Mouse (Mus musculus): ENCODE data around the gene Ppt2. TPM values are rescaled to one million over a fixed set of nuclear protein-coding genes. Genes with fewer than 3 reads are reported as not detected.
A peak's percentile ranks its signal among the peaks of the same experiment; 100 is the strongest.

The Ppt2 gene
- total RNA-seq, 2 experiments from 2014 or later, result 40.5 to 42.2 TPM

DNA sequence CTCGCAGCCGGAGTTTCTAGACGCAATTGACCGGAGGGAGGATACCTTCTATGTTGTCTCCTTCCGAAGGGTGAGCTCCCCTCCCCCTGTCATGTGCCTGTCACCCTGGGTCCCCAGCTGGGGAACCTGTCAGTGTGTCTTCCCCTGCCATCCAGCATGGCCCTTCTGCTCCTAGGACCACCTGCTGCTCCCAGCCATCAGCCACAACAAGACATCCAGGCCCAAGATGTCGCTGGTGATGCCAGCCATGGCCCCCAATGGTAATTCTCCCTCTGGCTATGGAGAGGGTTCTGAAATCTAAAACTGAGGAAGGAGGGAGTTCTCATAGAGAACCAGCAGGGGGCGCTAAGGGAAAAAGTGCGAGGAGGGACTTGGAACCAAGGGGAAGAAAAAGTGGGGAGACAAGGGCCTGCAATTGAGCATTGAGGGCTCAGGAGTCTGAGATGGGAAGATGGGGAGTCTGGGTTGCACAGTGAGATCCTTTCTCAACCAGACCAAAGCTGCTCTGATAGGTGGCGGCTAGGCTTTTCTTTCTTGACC is 25.5 kb upstream of the Ppt2 start:
- peak; percentile 86 for TF ChIP-seq CTCF (IDR thresholded peaks at IDR 0.05)
- H3K4me3 ChIP-seq, result no peak overlapping the region
- DNase-seq, result peak; percentile 68
- intact Hi-C loops (cut with DNase I), result loop anchor here (1.0 kb wide), 1 partner anchor 59 kb away; no protein-coding TSS in a partner anchor
- peak overlapping the region; percentile 86 for H3K27ac ChIP-seq

- Histone ChIP-seq H3K4me3 (no peak overlapping the region), H3K27ac (no peak overlapping the region)
- intact Hi-C loops (cut with DNase I), result no loop called here
- no peak for TF ChIP-seq CTCF (IDR thresholded peaks at IDR 0.05)
- no peak for DNase-seq
These were observed 24.7 kb upstream of the Ppt2 start for GRCm38 (mm10) chr17:34652985-34653384.

DNA sequence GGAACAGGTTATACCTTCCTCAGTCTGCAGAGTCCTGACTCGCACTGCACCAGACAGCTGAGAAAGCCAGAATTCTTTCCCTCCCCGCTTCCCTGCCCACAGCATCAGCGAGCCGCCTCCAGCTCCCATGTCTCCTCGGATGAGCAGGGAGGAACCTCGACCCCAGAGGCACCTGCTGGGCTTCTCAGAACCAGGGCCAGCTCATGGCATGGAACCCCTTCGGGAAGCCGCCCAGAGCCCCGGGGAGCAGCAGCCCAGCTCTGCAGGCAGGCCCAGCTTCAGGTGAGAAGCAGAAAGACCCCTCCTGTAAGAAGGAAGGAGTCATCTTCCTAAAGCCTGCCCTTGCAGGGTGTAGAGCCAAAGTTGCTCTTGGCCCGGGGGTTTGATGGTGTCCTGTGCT is 24.2 kb upstream of the Ppt2 start:
- intact Hi-C loops (cut with DNase I), result no loop called here
- Histone ChIP-seq H3K4me3 (no peak overlapping the region), H3K27ac (no peak overlapping the region)
- no peak for TF ChIP-seq CTCF (IDR thresholded peaks at IDR 0.05)
- peak; percentile 23 for DNase-seq

DNA sequence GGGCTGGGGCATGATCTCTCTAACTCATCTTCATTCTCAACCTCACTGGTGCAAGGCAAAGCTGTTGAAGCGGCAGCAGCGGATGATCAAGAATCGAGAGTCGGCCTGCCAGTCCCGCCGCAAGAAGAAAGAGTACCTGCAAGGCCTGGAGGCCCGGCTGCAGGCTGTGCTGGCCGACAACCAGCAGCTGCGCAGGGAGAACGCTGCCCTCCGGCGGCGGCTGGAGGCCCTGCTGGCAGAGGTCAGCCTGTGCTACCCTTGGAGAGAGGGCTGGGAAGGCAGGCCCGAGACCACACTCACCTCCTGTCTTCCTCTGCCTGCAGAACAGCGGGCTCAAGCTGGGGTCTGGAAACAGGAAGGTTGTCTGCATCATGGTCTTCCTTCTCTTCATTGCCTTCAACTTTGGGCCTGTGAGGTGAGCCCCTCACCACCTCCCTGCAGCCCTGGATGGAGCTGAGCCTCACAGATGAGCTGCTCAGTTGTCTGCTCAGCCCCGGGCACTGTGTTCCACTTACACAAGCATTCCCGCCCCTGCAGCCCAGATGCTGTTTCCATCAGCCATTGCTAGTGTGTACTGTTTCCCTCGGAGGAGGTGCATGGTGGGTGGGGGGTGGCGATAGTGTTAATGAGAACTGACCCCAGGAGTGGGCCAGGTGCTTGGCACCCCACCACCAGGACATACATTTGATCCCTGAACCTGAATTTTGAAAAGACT is 23.4 kb upstream of the Ppt2 start:
- Histone ChIP-seq H3K4me3 (no peak overlapping the region), H3K27ac (no peak overlapping the region)
- peak; percentile 66 for DNase-seq
- intact Hi-C loops (cut with DNase I), result no loop called here
- peak; percentile 61 for TF ChIP-seq CTCF (IDR thresholded peaks at IDR 0.05)

GRCm38 (mm10) chr17:34650781-34651180 is 22.5 kb upstream of the Ppt2 start:
- Histone ChIP-seq H3K27ac (no peak overlapping the region), H3K4me3 (no peak overlapping the region)
- TF ChIP-seq CTCF (IDR thresholded peaks at IDR 0.05), result no peak
- DNase-seq, result no peak
- intact Hi-C loops (cut with DNase I), result no loop called here

- intact Hi-C loops (cut with DNase I), result loop anchor here (10.0 kb wide), 1 partner anchor 186 kb away; the partner anchor contains the start of genes Dxo and Stk19
- no peak overlapping the region for H3K4me3 ChIP-seq
- no peak for TF ChIP-seq CTCF (IDR thresholded peaks at IDR 0.05)
- H3K27ac ChIP-seq, result no peak overlapping the region
- DNase-seq, result no peak
These were observed 21.0 kb upstream of the Ppt2 start for GRCm38 (mm10) chr17:34649106-34649864.

GRCm38 (mm10) chr17:34648141-34648890 is 20.0 kb upstream of the Ppt2 start:
- peak overlapping the region; percentile 94 for H3K4me3 ChIP-seq
- no peak for TF ChIP-seq CTCF (IDR thresholded peaks at IDR 0.05)
- intact Hi-C loops (cut with DNase I), result loop anchor here (10.0 kb wide), 1 partner anchor 186 kb away; the partner anchor contains the start of genes Dxo and Stk19
- peak; percentile 16 for DNase-seq
- H3K27ac ChIP-seq, result no peak overlapping the region

DNA sequence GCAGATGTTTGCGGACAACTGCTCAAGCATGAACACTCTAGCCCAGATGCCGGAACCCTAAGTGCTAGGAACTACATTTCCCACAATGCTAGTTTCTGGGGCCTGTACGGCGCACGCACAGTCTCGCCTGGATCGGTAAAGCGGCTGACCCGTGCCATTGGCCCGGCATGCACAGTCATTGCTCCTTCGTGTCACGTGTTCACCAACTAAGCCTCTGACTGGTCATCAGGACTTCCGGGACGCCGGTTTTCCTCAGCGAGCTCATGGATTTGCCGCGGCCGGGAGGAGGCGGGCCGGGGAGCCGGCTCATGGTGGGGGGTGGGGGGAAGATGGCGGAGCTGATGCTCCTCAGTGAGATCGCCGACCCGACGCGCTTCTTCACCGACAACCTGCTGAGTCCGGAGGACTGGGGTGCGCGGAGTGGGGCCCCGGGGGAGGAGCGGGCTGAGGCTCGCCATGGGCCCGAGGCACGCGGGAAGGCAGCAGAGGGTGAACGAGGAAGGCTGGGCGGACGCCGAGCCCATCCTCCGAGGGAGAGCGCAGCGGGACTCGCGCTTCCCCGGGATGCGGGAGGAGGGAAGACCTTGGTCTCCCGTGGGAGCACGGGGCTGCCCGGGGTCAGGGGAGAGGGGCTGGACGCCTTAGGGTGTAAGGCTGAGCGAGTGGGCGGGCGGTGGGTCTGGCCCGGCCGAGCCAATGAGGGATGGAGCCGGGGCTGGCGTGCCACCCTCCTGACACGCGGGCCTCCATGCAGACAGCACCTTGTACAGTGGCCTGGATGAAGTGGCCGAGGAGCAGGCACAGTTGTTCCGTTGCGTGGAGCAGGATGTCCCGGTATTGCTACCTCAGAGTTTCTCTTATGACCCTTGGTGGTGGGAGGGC is 18.8 kb upstream of the Ppt2 start, which contains the start of gene Atf6b:
Atf6b (plus strand) TSS at position 241 of the 882 bp plus-strand sequence.
- peak within 1 kb of the TSS; percentile 92 for H3K27ac ChIP-seq
- no peak for TF ChIP-seq CTCF (IDR thresholded peaks at IDR 0.05)
- H3K4me3 ChIP-seq, result peak within 1 kb of the TSS; percentile 94
- intact Hi-C loops (cut with DNase I), result loop anchor here (10.0 kb wide), 1 partner anchor 188 kb away; the partner anchor contains the start of genes Dxo and Stk19
- DNase-seq, result peak; percentile 98

DNA sequence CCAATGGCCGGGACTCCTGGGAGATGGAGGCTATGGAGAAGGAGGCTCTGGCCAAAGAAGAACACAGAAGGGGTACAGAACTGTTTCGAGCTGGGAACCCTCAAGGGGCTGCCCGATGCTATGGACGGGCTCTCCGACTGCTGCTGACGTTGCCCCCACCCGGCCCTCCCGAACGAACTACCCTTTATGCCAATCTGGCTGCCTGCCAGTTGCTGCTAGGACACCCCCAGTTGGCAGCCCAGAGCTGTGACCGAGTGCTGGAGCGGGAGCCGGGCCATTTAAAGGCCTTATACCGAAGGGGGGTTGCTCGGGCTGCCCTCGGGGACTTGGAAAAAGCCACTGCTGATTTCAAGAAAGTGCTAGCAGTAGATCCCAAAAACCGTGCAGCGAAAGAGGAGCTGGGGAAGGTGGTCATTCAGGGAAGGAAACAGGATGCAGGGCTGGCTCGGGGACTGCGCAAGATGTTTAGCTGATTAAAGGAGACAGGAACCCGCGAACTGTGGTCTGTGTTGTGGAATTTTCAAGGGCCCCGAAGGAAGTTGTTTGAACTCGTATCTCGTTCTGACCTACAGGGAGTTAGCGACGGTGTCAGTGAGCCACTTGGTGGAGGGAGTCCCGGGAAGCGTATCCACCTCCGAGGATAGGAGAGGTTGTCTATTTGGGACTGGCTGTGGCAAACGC is 17.7 kb upstream of the Ppt2 start:
- TF ChIP-seq CTCF (IDR thresholded peaks at IDR 0.05), result no peak
- intact Hi-C loops (cut with DNase I), result loop anchor here (10.0 kb wide), 1 partner anchor 189 kb away; the partner anchor contains the start of genes Dxo and Stk19
- DNase-seq, result peak; percentile 45
- peak overlapping the region; percentile 91 for H3K27ac ChIP-seq
- peak overlapping the region; percentile 94 for H3K4me3 ChIP-seq

- Histone ChIP-seq H3K27ac (peak overlapping the region; percentile 91), H3K4me3 (peak overlapping the region; percentile 94)
- no peak for TF ChIP-seq CTCF (IDR thresholded peaks at IDR 0.05)
- peak; percentile 12 for DNase-seq
- intact Hi-C loops (cut with DNase I), result loop anchor here (10.0 kb wide), 1 partner anchor 189 kb away; the partner anchor contains the start of genes Dxo and Stk19
These were observed 17.0 kb upstream of the Ppt2 start for GRCm38 (mm10) chr17:34645256-34645829.
